Comparison of ENCODE assay signal across 28 mouse cellular contexts in genomic region chr9:55902964-55903363, GRCm38 (mm10). TPM values are rescaled to one million over a fixed set of nuclear protein-coding genes. Genes with fewer than 3 reads are reported as not detected.
A peak's percentile ranks its signal among the peaks of the same experiment; 100 is the strongest.
DNase-seq lines count a peak whose midpoint lies in the region; ATAC-seq and TF ChIP-seq lines count a peak whose summit lies in the region.
"Had no signal": no experiment of that assay in that cellular context is flagged by ENCODE, and none has a peak within 500 bp of the region (broad histone marks: within the 10 kb centered on the region; RNA-seq: fewer than 3 reads in every experiment).

No protein-coding gene starts in this region.

- H3K36me3 ChIP-seq in hindbrain, postnatal 0 days (ENCODE audit: insufficient read depth, low read length): no peaks in the 10 kb centered on the region
- H3K36me3 ChIP-seq in hindbrain, embryonic 10.5 days: no peaks in the 10 kb centered on the region
- H3K36me3 ChIP-seq: embryonic facial prominence, embryonic 13.5 days; forebrain, embryonic 10.5 days; limb, embryonic 12.5 days; liver, embryonic 15.5 days; midbrain, embryonic 15.5 days had no signal

- no peaks in the 10 kb centered on the region for H3K9me3 ChIP-seq in hindbrain, postnatal 0 days (ENCODE audit: low read length)
- no peaks in the 10 kb centered on the region for H3K9me3 ChIP-seq in hindbrain, embryonic 10.5 days
- H3K9me3 ChIP-seq: embryonic facial prominence, embryonic 13.5 days; forebrain, embryonic 10.5 days; limb, embryonic 12.5 days; liver, embryonic 15.5 days; midbrain, embryonic 15.5 days had no signal

- H3K27ac ChIP-seq in hindbrain, postnatal 0 days: 0 out of 2 replicates have a peak overlapping the region, but pooled peaks have one; percentile 11
- no peak overlapping the region; the same call in 1 of the 2 replicates for H3K27ac ChIP-seq in hindbrain, embryonic 10.5 days
- H3K27ac ChIP-seq: embryonic facial prominence, embryonic 13.5 days; forebrain, embryonic 10.5 days; gastrocnemius, adult 2 months; left cerebral cortex, adult 2 months; limb, embryonic 12.5 days; liver, embryonic 15.5 days; midbrain, embryonic 15.5 days had no signal

- H3K4me1 ChIP-seq in hindbrain, postnatal 0 days (ENCODE audit: insufficient read depth, low read length): no peaks in the 10 kb centered on the region
- peaks cover 5% of the 10 kb centered on the region; the same call in 1 of the 2 replicates for H3K4me1 ChIP-seq in hindbrain, embryonic 10.5 days (replicated peaks)
- H3K4me1 ChIP-seq: embryonic facial prominence, embryonic 13.5 days; limb, embryonic 12.5 days; midbrain, embryonic 15.5 days had no signal

- H3K27me3 ChIP-seq in hindbrain, postnatal 0 days (ENCODE audit: insufficient read depth, low read length): no peaks in the 10 kb centered on the region
- no peaks in the 10 kb centered on the region for H3K27me3 ChIP-seq in hindbrain, embryonic 10.5 days (ENCODE audit: insufficient read depth, poor library complexity, severe bottlenecking)
- H3K27me3 ChIP-seq: embryonic facial prominence, embryonic 13.5 days; limb, embryonic 12.5 days; liver, embryonic 15.5 days; midbrain, embryonic 15.5 days had no signal

- TF ChIP-seq CTCF in hindbrain, postnatal 0 days (IDR thresholded peaks at IDR 0.05; ENCODE audit: low read depth): no peak

- DNase-seq in hindbrain, postnatal 0 days (ENCODE audit: low spot score): no peak
- DNase-seq in hindbrain, embryonic 10.5 days (ENCODE audit: low spot score): no peak
- DNase-seq in cerebellum, adult 11-12 months: peak; percentile 57
- DNase-seq in cerebellum, adult 8-10 months: peak; percentile 46
- peak; percentile 53 to 70 for DNase-seq in cerebellum, postnatal 25 days
- DNase-seq in ovary, postnatal 14 days (ENCODE audit: low spot score): no peak
- DNase-seq in embryo, embryonic 9.5 days (ENCODE audit: extremely low spot score): no peak
- DNase-seq: adrenal gland, postnatal 25 days; B cell, adult 2 months; embryo, embryonic 11 days; gastrocnemius, adult 2 months; gastrocnemius, postnatal 36 days; heart, adult 18-20 months; heart, postnatal 36 days; kidney, adult 11 months; kidney, postnatal 36 days; lung, embryonic 14.5 days; lung, postnatal 14 days; thymus, postnatal 4 days had no signal

- no peak overlapping the region for H3K4me3 ChIP-seq in hindbrain, postnatal 0 days (ENCODE audit: low read length)
- H3K4me3 ChIP-seq in hindbrain, embryonic 10.5 days: no peak overlapping the region
- H3K4me3 ChIP-seq: embryonic facial prominence, embryonic 13.5 days; forebrain, embryonic 10.5 days; gastrocnemius, adult 2 months; left cerebral cortex, adult 2 months; limb, embryonic 12.5 days; liver, embryonic 15.5 days; midbrain, embryonic 15.5 days had no signal

- H3K4me2 ChIP-seq in hindbrain, postnatal 0 days (ENCODE audit: low read depth, low read length): no peak overlapping the region
- H3K4me2 ChIP-seq: embryonic facial prominence, embryonic 13.5 days; heart, embryonic 11.5 days; limb, embryonic 12.5 days; liver, embryonic 15.5 days; lung, embryonic 14.5 days; midbrain, embryonic 15.5 days had no signal

- 60% methylated on average over 2 of the region's 2 CpGs for WGBS in hindbrain, postnatal 0 days
- WGBS in hindbrain, embryonic 10.5 days: 77% methylated on average over 2 of the region's 2 CpGs

- ATAC-seq in hindbrain, postnatal 0 days: no peak
- ATAC-seq: forebrain, embryonic 16.5 days; inflammation-experienced regulatory T-cells, adult 6 months; midbrain, embryonic 15.5 days had no signal

- no peak overlapping the region for H3K9ac ChIP-seq in hindbrain, postnatal 0 days (replicated peaks; ENCODE audit: low read length)
- H3K9ac ChIP-seq: embryonic facial prominence, embryonic 13.5 days; limb, embryonic 12.5 days; liver, embryonic 15.5 days; lung, embryonic 14.5 days; midbrain, embryonic 15.5 days had no signal

RNA-seq across cellular contexts. Expression of gene Scaper, which starts 35.0 kb away (rescaled TPM):
- 25.9 and 31.8 TPM in 2 replicates for total RNA-seq in hindbrain, postnatal 0 days (2014; rRNA removed)
- 28.9 and 29.9 TPM in 2 replicates for polyA plus RNA-seq in hindbrain, postnatal 0 days (2015; fragmentation: Nextera tagmentation; extraction: Ambion mirVana)
- 7.2 and 7.9 TPM in 2 replicates for polyA plus RNA-seq in hindbrain, embryonic 10.5 days (2016; fragmentation: Nextera tagmentation; extraction: Ambion mirVana)

Comparison
In these comparisons a context has a peak if more than half of its experiments do, and no peak if none do; other contexts are left out.
1. DNase-seq: peak in cerebellum, adult 11-12 months (single experiment), cerebellum, adult 8-10 months (single experiment) and cerebellum, postnatal 25 days (2 of 2); none in hindbrain, postnatal 0 days (single experiment), hindbrain, embryonic 10.5 days (single experiment), ovary, postnatal 14 days (single experiment) and embryo, embryonic 9.5 days (single experiment).